Mouse (Mus musculus): ENCODE data around the gene Gpr87.

The Gpr87 gene

GRCm38 (mm10) chr3:59139651-59140051 is 55.3 kb downstream of the Gpr87 start:
- no peak for DNase-seq (ENCODE audit: low read depth, low spot score)

DNA sequence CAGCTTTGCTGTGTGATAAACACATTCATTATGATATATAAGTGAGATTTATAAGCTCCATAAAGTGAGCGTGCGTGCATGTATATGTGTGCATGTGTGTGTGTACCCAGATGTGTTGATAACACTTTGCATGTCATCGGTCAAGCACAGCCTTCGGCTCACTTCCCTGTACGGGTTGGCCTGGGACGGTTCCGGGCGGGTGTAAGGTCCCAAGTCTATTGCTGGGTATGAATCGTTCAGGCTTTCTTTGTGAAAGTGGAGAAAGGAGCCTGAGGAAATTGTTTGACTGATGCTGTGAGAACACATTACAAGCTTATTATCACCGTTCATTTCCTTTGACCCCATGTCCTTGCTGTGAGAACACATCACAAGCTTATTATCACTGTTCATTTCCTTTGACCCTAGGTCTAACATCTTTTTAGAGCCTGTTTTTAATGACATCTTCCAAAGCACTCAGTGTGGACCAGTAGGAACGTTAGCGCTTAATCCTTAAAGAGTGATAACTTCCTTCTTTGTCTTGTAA is 55.9 kb downstream of the Gpr87 start:
- no peak for DNase-seq (ENCODE audit: low read depth, low spot score)

- no peak for DNase-seq (ENCODE audit: low read depth, low spot score)
Measured at GRCm38 (mm10) chr3:59135911-59136653, 58.8 kb downstream of the Gpr87 start.

DNA sequence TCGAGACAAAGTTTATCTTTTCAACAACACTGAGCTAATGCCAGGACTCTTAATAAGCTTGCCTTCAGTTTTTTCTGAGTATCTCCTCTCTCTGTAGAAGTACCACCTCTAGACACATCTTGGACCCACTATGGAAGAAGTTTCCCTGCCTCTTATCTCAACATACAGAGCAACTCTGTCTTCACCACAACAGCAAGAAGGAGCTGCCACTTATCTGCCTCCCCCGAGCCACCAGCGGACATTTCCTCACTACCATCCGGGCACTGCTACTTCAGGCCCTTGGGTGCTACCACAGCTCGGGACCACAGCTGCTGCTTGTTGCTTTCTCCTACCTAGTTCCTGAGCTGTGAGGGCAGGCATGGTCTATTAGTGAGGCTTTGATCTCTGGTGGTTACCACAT is 61.7 kb downstream of the Gpr87 start:
- no peak for DNase-seq (ENCODE audit: low read depth, low spot score)

DNA sequence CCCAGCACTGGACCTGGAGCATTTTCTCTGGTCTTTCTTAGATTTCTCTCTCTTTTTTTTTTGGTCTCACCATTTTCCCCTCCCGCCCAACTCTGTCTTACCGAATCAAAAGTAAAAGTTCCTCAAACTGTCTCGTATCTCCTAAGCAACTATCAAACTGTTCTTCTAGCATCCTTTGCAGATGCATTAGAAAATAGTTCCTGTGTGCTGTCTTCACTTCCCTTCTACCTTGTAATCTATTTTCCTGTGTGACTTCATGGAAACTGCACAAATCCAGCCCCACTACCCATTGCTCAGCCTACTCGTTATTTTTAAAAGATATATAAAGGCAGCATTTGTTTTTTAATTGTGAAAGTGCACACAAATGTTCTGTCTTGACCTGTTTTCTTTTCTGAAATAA is 62.9 kb downstream of the Gpr87 start:
- DNase-seq (ENCODE audit: low read depth, low spot score) = no peak

GRCm38 (mm10) chr3:59131081-59131480 is 63.8 kb downstream of the Gpr87 start:
- no peak for DNase-seq (ENCODE audit: low read depth, low spot score)

DNA sequence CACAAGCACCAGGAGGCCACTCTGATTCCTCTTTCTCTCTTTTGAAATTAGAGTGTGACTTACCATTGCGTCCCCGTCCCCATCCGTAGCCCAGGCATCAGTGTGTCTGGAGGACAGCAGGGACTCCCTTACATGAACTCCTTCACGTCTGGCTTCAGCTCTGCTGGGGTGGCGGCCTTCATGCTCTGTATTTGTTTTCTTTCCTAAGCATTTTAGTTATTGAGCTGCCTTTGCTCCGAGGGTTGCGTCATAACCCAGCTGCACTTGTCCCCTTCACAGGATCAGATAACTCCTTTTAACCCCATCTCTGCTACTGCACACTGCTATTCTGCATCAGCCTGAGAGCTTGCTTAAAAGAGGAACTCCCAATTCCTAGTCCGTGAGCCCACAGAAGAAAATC is 64.5 kb downstream of the Gpr87 start:
- no peak for DNase-seq (ENCODE audit: low read depth, low spot score)

GRCm38 (mm10) chr3:59129547-59129946 is 65.4 kb downstream of the Gpr87 start:
- DNase-seq (ENCODE audit: low read depth, low spot score) = no peak

Data from embryo, embryonic 11.5 days (tissue).